ENCODE assay signal across 37 mouse cellular contexts in genomic region chr16:22847686-22848085, GRCm38 (mm10). TPM values are rescaled to one million over a fixed set of nuclear protein-coding genes. Genes with fewer than 3 reads are reported as not detected.
"Had no signal": no experiment of that assay in that cellular context is flagged by ENCODE, and none has a peak within 500 bp of the region (broad histone marks: within the 10 kb centered on the region; RNA-seq: fewer than 3 reads in every experiment).

No protein-coding gene starts in this region.

- ATAC-seq: forebrain, embryonic 14.5 days; forebrain, embryonic 15.5 days; forebrain, embryonic 16.5 days; forebrain, postnatal 0 days had no signal

- H3K36me3 ChIP-seq: embryonic facial prominence, embryonic 12.5 days; embryonic facial prominence, embryonic 13.5 days; embryonic facial prominence, embryonic 15.5 days; forebrain, embryonic 12.5 days; forebrain, embryonic 15.5 days had no signal

- H3K27me3 ChIP-seq: embryonic facial prominence, embryonic 12.5 days; embryonic facial prominence, embryonic 13.5 days; embryonic facial prominence, embryonic 15.5 days; forebrain, embryonic 12.5 days; forebrain, embryonic 15.5 days had no signal

- DNase-seq: cerebellum, adult 8-10 months; cerebellum, adult 9-10 months; cerebellum, adult 9-11 months; cerebellum, postnatal 10 days; cerebellum, postnatal 14 days; cerebellum, postnatal 25 days; cerebellum, postnatal 36 days; embryo, embryonic 11 days; forebrain, postnatal 0 days; gastrocnemius, adult 2 months; gastrocnemius, postnatal 10 days; gastrocnemius, postnatal 14 days; gastrocnemius, postnatal 25 days; gastrocnemius, postnatal 36 days; heart, adult 18-20 months had no signal

- H3K4me3 ChIP-seq: embryonic facial prominence, embryonic 10.5 days; embryonic facial prominence, embryonic 12.5 days; embryonic facial prominence, embryonic 13.5 days; embryonic facial prominence, embryonic 15.5 days; erythroblast, embryonic 14.5 days; forebrain, embryonic 10.5 days; forebrain, embryonic 12.5 days; forebrain, embryonic 15.5 days; gastrocnemius, adult 2 months had no signal

- H3K4me1 ChIP-seq: embryonic facial prominence, embryonic 12.5 days had no signal

- H3K9me3 ChIP-seq: embryonic facial prominence, embryonic 10.5 days; embryonic facial prominence, embryonic 12.5 days; embryonic facial prominence, embryonic 13.5 days; embryonic facial prominence, embryonic 15.5 days; forebrain, embryonic 10.5 days; forebrain, embryonic 12.5 days; forebrain, embryonic 15.5 days had no signal

- H3K4me2 ChIP-seq: embryonic facial prominence, embryonic 12.5 days; embryonic facial prominence, embryonic 13.5 days; embryonic facial prominence, embryonic 15.5 days; forebrain, embryonic 12.5 days; forebrain, embryonic 15.5 days; heart, embryonic 11.5 days had no signal

- H3K9ac ChIP-seq: embryonic facial prominence, embryonic 12.5 days; embryonic facial prominence, embryonic 13.5 days; embryonic facial prominence, embryonic 15.5 days; forebrain, embryonic 12.5 days; forebrain, embryonic 15.5 days; forebrain, postnatal 0 days had no signal

- H3K27ac ChIP-seq: embryonic facial prominence, embryonic 10.5 days; embryonic facial prominence, embryonic 12.5 days; embryonic facial prominence, embryonic 13.5 days; embryonic facial prominence, embryonic 15.5 days; forebrain, embryonic 10.5 days; forebrain, embryonic 12.5 days; forebrain, embryonic 15.5 days; gastrocnemius, adult 2 months had no signal

RNA-seq across cellular contexts. Expression of gene Crygs, which starts 36.3 kb away (rescaled TPM):
- total RNA-seq: common myeloid progenitor, adult 5-6 weeks; forebrain, postnatal 0 days; gastrocnemius, adult 18-20 months; gastrocnemius, adult 2 months; gastrocnemius, adult 8-10 months; gastrocnemius, postnatal 10 days; gastrocnemius, postnatal 14 days; gastrocnemius, postnatal 25 days; gastrocnemius, postnatal 36 days; gastrocnemius, postnatal 4 days; granulocyte monocyte progenitor cell, adult 5-6 weeks; heart, adult 18-20 months; heart, adult 8-10 months had no signal
- polyA plus RNA-seq: embryonic facial prominence, embryonic 13.5 days; embryonic facial prominence, embryonic 14.5 days; erythroblast, embryonic 14.5 days; forebrain, embryonic 10.5 days; forebrain, embryonic 11.5 days; forebrain, embryonic 12.5 days; forebrain, embryonic 14.5 days; forebrain, embryonic 15.5 days; forebrain, embryonic 16.5 days; gonadal fat pad, adult 2 months had no signal

RNA-seq across cellular contexts. Expression of gene Ahsg, which starts 43.4 kb away (rescaled TPM):
- total RNA-seq: common myeloid progenitor, adult 5-6 weeks; forebrain, postnatal 0 days; gastrocnemius, adult 2 months; gastrocnemius, postnatal 25 days; granulocyte monocyte progenitor cell, adult 5-6 weeks had no signal
- polyA plus RNA-seq: cortical plate, adult 2 months; embryonic facial prominence, embryonic 10.5 days; embryonic facial prominence, embryonic 11.5 days; embryonic facial prominence, embryonic 12.5 days; embryonic facial prominence, embryonic 13.5 days; embryonic facial prominence, embryonic 14.5 days; forebrain, embryonic 10.5 days; forebrain, embryonic 11.5 days; forebrain, embryonic 12.5 days; forebrain, embryonic 14.5 days; forebrain, embryonic 15.5 days; forebrain, postnatal 0 days had no signal
